Mouse (Mus musculus) olfactory bulb, adult 2 months (tissue): ENCODE measurements around the gene Rnf43.

ENCODE experiments used
- CTCF ChIP-seq: fragments of 200-500 bp; IDR thresholded peaks from 2 replicates; pipeline ENCODE4 v1.5.1; 2012; ENCODE audit warnings: low read depth, mild to moderate bottlenecking, low read length, moderate library complexity; ENCODE audit not compliant: insufficient read depth
- POLR2A ChIP-seq: fragments of 200-500 bp; IDR thresholded peaks from 2 replicates; pipeline ENCODE4 v1.6.1; 2012; ENCODE audit warnings: mild to moderate bottlenecking, low read depth, low read length, moderate library complexity; ENCODE audit not compliant: insufficient read depth

GRCm38 (mm10) chr11:87750521-87750920 is 88.0 kb downstream of the Rnf43 start:
- TF ChIP-seq CTCF, result no peak
- TF ChIP-seq POLR2A, result no peak
